Mouse (Mus musculus): Measurements from ENCODE around the gene Qrich1.

Gene Qrich1

GRCm38 (mm10) chr9:108516380-108517251 lies at the start of gene Qrich1:
Qrich1 (plus strand) TSS chr9:108516806.
- DNase-seq (ENCODE audit: extremely low read depth, low read depth, low spot score): peak; percentile 52

DNA sequence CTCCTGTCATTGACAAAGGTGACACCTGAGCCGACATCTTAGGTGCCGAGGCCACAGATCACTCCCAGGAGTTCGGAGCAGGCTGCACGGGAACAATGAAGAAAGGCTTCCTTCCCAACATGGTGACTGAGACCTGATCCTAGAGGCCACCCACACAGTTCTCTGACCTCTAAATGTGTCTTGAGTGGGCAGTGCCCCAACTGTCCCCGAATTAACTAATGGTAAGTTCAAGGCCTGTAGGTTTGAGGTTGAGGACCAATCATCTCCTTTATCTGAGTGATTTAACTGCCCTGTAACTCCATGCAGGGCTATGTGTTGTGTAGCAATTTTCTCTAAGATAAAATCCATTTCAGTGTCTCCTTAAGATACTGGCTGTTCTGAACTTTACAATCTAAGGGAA lies 47.2 kb upstream of the Qrich1 start:
- DNase-seq (ENCODE audit: extremely low read depth, low read depth, low spot score): no peak

DNA sequence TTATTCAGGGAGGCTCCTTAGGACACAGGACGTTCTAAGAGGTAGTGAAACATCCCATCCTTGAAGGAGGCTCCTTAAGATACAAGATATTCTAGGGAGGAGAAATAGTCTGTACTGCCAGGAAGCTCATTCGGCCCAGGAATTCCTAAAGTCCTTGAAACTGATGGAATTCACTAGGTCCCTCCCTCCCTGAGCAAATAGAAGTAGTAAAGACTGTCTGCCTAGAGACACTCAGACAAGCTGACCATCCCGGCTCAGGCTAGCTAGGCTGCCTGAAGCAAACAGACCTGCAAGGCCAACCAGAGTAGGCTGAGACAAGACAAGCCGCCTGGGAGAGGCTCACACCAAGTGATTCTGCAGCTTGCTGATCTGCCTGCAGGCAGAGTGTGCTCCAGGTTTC lies 46.8 kb upstream of the Qrich1 start:
- no peak for DNase-seq (ENCODE audit: extremely low read depth, low read depth, low spot score)

GRCm38 (mm10) chr9:108474528-108474927 lies 42.1 kb upstream of the Qrich1 start:
- DNase-seq (ENCODE audit: extremely low read depth, low read depth, low spot score): no peak

DNA sequence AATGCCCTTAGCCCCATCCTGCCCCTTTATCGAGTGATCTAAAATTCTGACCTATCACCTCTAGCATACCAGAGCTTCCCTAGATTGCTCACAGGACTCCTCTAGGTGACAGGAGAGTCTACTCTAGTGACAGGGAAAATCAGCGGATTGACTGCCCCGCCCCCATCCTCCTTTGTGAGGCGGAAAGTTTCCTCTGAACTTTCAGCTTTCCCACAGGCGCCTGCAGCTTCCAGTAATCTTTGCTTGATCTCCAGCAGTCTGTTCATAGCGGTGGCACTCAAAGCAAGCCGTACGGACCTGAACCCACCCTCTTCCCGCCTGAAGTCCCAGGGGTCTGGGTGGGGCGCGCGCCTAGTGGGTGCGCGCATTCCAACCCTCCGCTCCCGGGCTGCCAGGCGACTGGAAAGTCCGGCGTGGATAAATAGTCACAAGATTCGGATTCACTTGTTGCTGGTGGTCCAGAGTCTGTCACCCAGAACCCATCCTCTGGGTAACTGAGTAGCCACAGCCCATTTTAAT lies 37.9 kb upstream of the Qrich1 start:
- no peak for DNase-seq (ENCODE audit: extremely low read depth, low read depth, low spot score)

GRCm38 (mm10) chr9:108479241-108479640 lies 37.4 kb upstream of the Qrich1 start:
- DNase-seq (ENCODE audit: extremely low read depth, low read depth, low spot score): no peak

DNA sequence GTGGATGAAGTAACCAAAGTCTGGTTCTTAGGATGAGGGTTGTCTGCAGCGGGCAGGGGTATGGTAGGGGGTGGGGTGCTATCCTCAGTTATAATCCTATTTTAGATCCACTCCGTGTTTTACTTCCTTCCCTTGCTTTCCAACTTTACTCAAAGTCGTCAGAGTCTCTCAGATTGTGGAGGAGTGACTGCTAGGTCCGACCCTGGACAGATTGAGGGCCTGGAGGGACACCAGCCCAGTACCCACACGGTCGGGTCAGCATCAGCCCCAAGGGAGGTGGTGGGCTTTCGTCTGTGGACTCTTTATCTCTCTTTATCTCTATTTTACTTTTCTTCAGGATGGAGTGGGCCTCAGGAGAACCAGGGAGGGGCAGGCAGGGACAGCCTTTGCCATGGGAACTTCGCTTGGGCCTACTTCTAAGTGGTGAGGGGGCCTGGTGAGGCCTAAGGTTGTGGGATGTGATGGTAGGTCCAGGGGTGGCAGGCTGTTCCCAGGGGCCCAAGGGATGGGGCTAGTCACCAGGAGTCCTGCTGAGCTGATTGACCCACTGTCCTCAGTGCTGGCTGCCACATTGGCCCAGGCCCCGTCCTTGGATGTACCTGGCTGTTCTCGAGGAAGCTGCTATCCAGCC lies 36.8 kb upstream of the Qrich1 start, which contains the start of gene Lamb2:
Gene Lamb2 (plus strand): TSS at position 16 of the 631 bp plus-strand sequence.
- DNase-seq (ENCODE audit: extremely low read depth, low read depth, low spot score): no peak

- DNase-seq (ENCODE audit: extremely low read depth, low read depth, low spot score): no peak
These were observed 35.6 kb upstream of the Qrich1 start for GRCm38 (mm10) chr9:108480813-108481519.

DNA sequence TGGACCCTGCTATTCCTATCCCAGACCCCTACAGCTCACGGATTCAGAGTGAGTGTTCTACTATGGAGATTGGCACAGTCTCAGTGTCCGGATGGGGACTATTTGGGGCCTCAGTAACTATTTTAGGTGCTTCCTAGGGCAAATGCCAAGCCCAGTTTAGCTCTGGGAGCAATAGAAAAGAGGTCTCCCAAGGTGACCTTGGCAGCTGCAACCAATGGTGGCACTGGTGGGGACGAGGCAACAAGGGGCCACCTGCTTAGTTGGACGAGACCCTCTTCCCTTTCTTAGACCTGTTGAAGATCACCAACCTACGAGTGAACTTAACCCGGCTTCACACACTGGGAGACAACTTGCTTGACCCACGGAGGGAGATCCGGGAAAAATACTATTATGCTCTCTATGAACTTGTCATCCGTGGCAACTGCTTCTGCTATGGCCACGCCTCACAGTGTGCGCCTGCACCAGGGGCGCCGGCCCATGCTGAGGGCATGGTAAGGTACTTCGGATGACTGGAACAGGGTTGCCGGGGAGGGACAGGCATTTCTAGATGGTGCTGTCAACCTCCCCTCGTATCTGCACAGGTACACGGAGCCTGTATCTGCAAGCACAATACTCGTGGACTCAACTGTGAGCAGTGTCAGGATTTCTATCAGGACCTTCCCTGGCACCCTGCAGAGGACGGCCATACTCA lies 34.9 kb upstream of the Qrich1 start:
- no peak for DNase-seq (ENCODE audit: extremely low read depth, low read depth, low spot score)

GRCm38 (mm10) chr9:108483051-108483790 lies 33.4 kb upstream of the Qrich1 start:
- no peak for DNase-seq (ENCODE audit: extremely low read depth, low read depth, low spot score)

GRCm38 (mm10) chr9:108484021-108484420 lies 32.6 kb upstream of the Qrich1 start:
- DNase-seq (ENCODE audit: extremely low read depth, low read depth, low spot score): no peak

GRCm38 (mm10) chr9:108485301-108485875 lies 31.2 kb upstream of the Qrich1 start:
- no peak for DNase-seq (ENCODE audit: extremely low read depth, low read depth, low spot score)

GRCm38 (mm10) chr9:108486973-108487530 lies 29.6 kb upstream of the Qrich1 start:
- no peak for DNase-seq (ENCODE audit: extremely low read depth, low read depth, low spot score)

GRCm38 (mm10) chr9:108488403-108488802 lies 28.2 kb upstream of the Qrich1 start:
- no peak for DNase-seq (ENCODE audit: extremely low read depth, low read depth, low spot score)

GRCm38 (mm10) chr9:108489215-108489614 lies 27.4 kb upstream of the Qrich1 start:
- DNase-seq (ENCODE audit: extremely low read depth, low read depth, low spot score): no peak

- DNase-seq (ENCODE audit: extremely low read depth, low read depth, low spot score): no peak
These were observed 26.7 kb upstream of the Qrich1 start for GRCm38 (mm10) chr9:108489702-108490558.

DNA sequence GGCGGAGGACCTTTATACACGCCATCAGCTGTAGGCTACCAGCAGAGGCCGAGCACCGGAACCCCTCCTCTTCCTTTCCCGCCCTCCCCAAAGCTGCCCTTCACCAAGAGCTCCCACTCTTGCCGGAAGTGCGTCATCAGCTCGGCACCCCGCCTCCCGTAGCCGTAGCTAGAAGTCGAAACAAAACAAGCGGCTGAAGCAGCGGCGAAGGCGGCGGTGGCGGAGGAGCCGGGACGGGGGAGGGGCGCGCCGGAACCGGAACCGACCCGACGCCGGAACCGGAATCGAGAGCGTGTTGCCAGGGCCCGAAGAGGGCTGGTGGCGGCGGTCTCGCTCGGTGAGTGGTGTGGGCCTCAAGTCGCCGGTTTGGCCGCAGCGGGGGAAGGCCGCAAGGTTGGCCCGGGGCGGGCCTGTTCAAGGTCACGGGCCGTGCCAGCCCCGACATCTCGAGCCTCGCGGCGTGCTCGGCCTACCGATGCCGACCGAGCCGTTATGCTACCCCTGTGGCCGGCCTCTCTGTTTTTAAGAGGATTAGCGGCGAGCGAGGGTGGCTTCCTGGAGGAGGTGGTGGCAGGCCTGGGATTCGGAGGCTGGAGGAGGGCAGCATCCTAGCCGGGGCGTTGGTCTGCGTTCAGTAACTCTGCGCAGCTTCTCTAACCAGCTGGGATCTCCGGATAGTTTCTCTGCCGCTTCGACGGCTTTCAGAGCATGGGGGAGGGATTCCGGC lies 25.9 kb upstream of the Qrich1 start, which contains the start of gene Usp19:
Gene Usp19 (plus strand): TSS at position 44 of the 727 bp plus-strand sequence.
- peak; percentile 64 for DNase-seq (ENCODE audit: extremely low read depth, low read depth, low spot score)

DNA sequence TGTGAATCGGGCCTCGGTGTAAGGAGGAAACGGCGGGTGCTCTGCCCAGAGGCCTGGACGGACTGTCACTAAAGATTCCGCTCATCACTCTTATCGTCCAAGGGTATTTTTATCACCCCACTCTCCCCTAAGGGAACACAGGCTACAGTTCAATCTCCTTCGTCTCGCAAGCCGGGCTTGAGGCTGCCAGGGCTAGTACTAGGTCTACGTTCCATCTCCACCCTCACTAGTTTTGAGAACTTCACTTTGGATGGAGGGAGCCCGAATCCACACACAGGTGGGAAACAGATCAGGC lies 25.4 kb upstream of the Qrich1 start:
- no peak for DNase-seq (ENCODE audit: extremely low read depth, low read depth, low spot score)
